Mouse (Mus musculus): Measurements from ENCODE around the gene 4921524J17Rik. TPM values are rescaled to one million over a fixed set of nuclear protein-coding genes. Genes with fewer than 3 reads are reported as not detected.

Gene 4921524J17Rik
- polyA plus RNA-seq, 1 experiment from 2014 or later: 67.0 TPM

GRCm38 (mm10) chr8:85472800-85473199 is 40.2 kb upstream of the 4921524J17Rik start:
- Histone ChIP-seq H3K36me3 (ENCODE audit: control insufficient read depth, insufficient read depth, low read length) (no peaks in the 10 kb centered on the region), H3K9me3 (replicated peaks; ENCODE audit: control insufficient read depth, low read length) (no peaks in the 10 kb centered on the region), H3K4me3 (ENCODE audit: low read depth, low read length) (no peak overlapping the region), H3K4me2 (no peak overlapping the region), H3K4me1 (ENCODE audit: control insufficient read depth, insufficient read depth, low read length) (no peaks in the 10 kb centered on the region), H3K9ac (ENCODE audit: low read depth, low read length) (no peak overlapping the region), H3K27me3 (ENCODE audit: control insufficient read depth, insufficient read depth, low read length) (no peaks in the 10 kb centered on the region), H3K27ac (ENCODE audit: low read depth, low read length) (no peak overlapping the region)
- 69% methylated on average over 6 of the region's 6 CpGs for WGBS (ENCODE audit: insufficient replicate concordance)
- ATAC-seq (replicated peaks; ENCODE audit: insufficient number of reproducible peaks, low FRiP score, low TSS enrichment): no peak

GRCm38 (mm10) chr8:85470753-85471152 is 38.1 kb upstream of the 4921524J17Rik start:
- Histone ChIP-seq H3K9ac (ENCODE audit: low read depth, low read length) (no peak overlapping the region), H3K27ac (ENCODE audit: low read depth, low read length) (no peak overlapping the region), H3K4me1 (ENCODE audit: control insufficient read depth, insufficient read depth, low read length) (no peaks in the 10 kb centered on the region), H3K9me3 (replicated peaks; ENCODE audit: control insufficient read depth, low read length) (no peaks in the 10 kb centered on the region), H3K4me2 (no peak overlapping the region), H3K36me3 (ENCODE audit: control insufficient read depth, insufficient read depth, low read length) (no peaks in the 10 kb centered on the region), H3K4me3 (ENCODE audit: low read depth, low read length) (no peak overlapping the region), H3K27me3 (ENCODE audit: control insufficient read depth, insufficient read depth, low read length) (no peaks in the 10 kb centered on the region)
- no peak for ATAC-seq (replicated peaks; ENCODE audit: insufficient number of reproducible peaks, low FRiP score, low TSS enrichment)
- 77% methylated on average over 8 of the region's 8 CpGs for WGBS (ENCODE audit: insufficient replicate concordance)

GRCm38 (mm10) chr8:85466056-85466455 is 33.4 kb upstream of the 4921524J17Rik start:
- no peak for ATAC-seq (replicated peaks; ENCODE audit: insufficient number of reproducible peaks, low FRiP score, low TSS enrichment)
- Histone ChIP-seq H3K4me3 (ENCODE audit: low read depth, low read length) (no peak overlapping the region), H3K4me2 (no peak overlapping the region), H3K27me3 (ENCODE audit: control insufficient read depth, insufficient read depth, low read length) (no peaks in the 10 kb centered on the region), H3K9me3 (replicated peaks; ENCODE audit: control insufficient read depth, low read length) (no peaks in the 10 kb centered on the region), H3K27ac (ENCODE audit: low read depth, low read length) (no peak overlapping the region), H3K4me1 (ENCODE audit: control insufficient read depth, insufficient read depth, low read length) (no peaks in the 10 kb centered on the region), H3K36me3 (ENCODE audit: control insufficient read depth, insufficient read depth, low read length) (no peaks in the 10 kb centered on the region), H3K9ac (ENCODE audit: low read depth, low read length) (no peak overlapping the region)
- WGBS (ENCODE audit: insufficient replicate concordance): 76% methylated on average over 4 of the region's 4 CpGs

GRCm38 (mm10) chr8:85464316-85464715 is 31.7 kb upstream of the 4921524J17Rik start:
- H3K27ac ChIP-seq (ENCODE audit: low read depth, low read length): no peak overlapping the region
- H3K27me3 ChIP-seq (ENCODE audit: control insufficient read depth, insufficient read depth, low read length): no peaks in the 10 kb centered on the region
- no peak for ATAC-seq (replicated peaks; ENCODE audit: insufficient number of reproducible peaks, low FRiP score, low TSS enrichment)
- H3K4me1 ChIP-seq (ENCODE audit: control insufficient read depth, insufficient read depth, low read length): no peaks in the 10 kb centered on the region
- H3K9me3 ChIP-seq (replicated peaks; ENCODE audit: control insufficient read depth, low read length): no peaks in the 10 kb centered on the region
- no peak overlapping the region for H3K4me3 ChIP-seq (ENCODE audit: low read depth, low read length)
- no peak overlapping the region for H3K4me2 ChIP-seq
- H3K9ac ChIP-seq (ENCODE audit: low read depth, low read length): no peak overlapping the region
- H3K36me3 ChIP-seq (ENCODE audit: control insufficient read depth, insufficient read depth, low read length): no peaks in the 10 kb centered on the region

GRCm38 (mm10) chr8:85462441-85462840 is 29.8 kb upstream of the 4921524J17Rik start:
- H3K27ac ChIP-seq (ENCODE audit: low read depth, low read length): no peak overlapping the region
- no peak for ATAC-seq (replicated peaks; ENCODE audit: insufficient number of reproducible peaks, low FRiP score, low TSS enrichment)
- no peaks in the 10 kb centered on the region for H3K27me3 ChIP-seq (ENCODE audit: control insufficient read depth, insufficient read depth, low read length)
- no peak overlapping the region for H3K9ac ChIP-seq (ENCODE audit: low read depth, low read length)
- H3K9me3 ChIP-seq (replicated peaks; ENCODE audit: control insufficient read depth, low read length): no peaks in the 10 kb centered on the region
- H3K4me1 ChIP-seq (ENCODE audit: control insufficient read depth, insufficient read depth, low read length): no peaks in the 10 kb centered on the region
- H3K36me3 ChIP-seq (ENCODE audit: control insufficient read depth, insufficient read depth, low read length): no peaks in the 10 kb centered on the region
- H3K4me3 ChIP-seq (ENCODE audit: low read depth, low read length): no peak overlapping the region
- no peak overlapping the region for H3K4me2 ChIP-seq
- 100% methylated on average over 1 of the region's 1 CpGs for WGBS (ENCODE audit: insufficient replicate concordance)

- ATAC-seq (replicated peaks; ENCODE audit: insufficient number of reproducible peaks, low FRiP score, low TSS enrichment): no peak
- no peaks in the 10 kb centered on the region for H3K4me1 ChIP-seq (ENCODE audit: control insufficient read depth, insufficient read depth, low read length)
- H3K36me3 ChIP-seq (ENCODE audit: control insufficient read depth, insufficient read depth, low read length): no peaks in the 10 kb centered on the region
- no peak overlapping the region for H3K4me2 ChIP-seq
- H3K9me3 ChIP-seq (replicated peaks; ENCODE audit: control insufficient read depth, low read length): no peaks in the 10 kb centered on the region
- H3K9ac ChIP-seq (ENCODE audit: low read depth, low read length): no peak overlapping the region
- H3K27me3 ChIP-seq (ENCODE audit: control insufficient read depth, insufficient read depth, low read length): no peaks in the 10 kb centered on the region
- 62% methylated on average over 3 of the region's 3 CpGs for WGBS (ENCODE audit: insufficient replicate concordance)
- no peak overlapping the region for H3K27ac ChIP-seq (ENCODE audit: low read depth, low read length)
- H3K4me3 ChIP-seq (ENCODE audit: low read depth, low read length): no peak overlapping the region
Measured at GRCm38 (mm10) chr8:85461377-85461776, 28.7 kb upstream of the 4921524J17Rik start.

- no peak overlapping the region for H3K4me3 ChIP-seq (ENCODE audit: low read depth, low read length)
- no peaks in the 10 kb centered on the region for H3K9me3 ChIP-seq (replicated peaks; ENCODE audit: control insufficient read depth, low read length)
- no peaks in the 10 kb centered on the region for H3K4me1 ChIP-seq (ENCODE audit: control insufficient read depth, insufficient read depth, low read length)
- no peaks in the 10 kb centered on the region for H3K27me3 ChIP-seq (ENCODE audit: control insufficient read depth, insufficient read depth, low read length)
- H3K27ac ChIP-seq (ENCODE audit: low read depth, low read length): no peak overlapping the region
- no peak for ATAC-seq (replicated peaks; ENCODE audit: insufficient number of reproducible peaks, low FRiP score, low TSS enrichment)
- 29% methylated on average over 5 of the region's 5 CpGs for WGBS (ENCODE audit: insufficient replicate concordance)
- no peaks in the 10 kb centered on the region for H3K36me3 ChIP-seq (ENCODE audit: control insufficient read depth, insufficient read depth, low read length)
- H3K9ac ChIP-seq (ENCODE audit: low read depth, low read length): no peak overlapping the region
- no peak overlapping the region for H3K4me2 ChIP-seq
Measured at GRCm38 (mm10) chr8:85460804-85461203, 28.2 kb upstream of the 4921524J17Rik start.

GRCm38 (mm10) chr8:85459582-85459981 is 26.9 kb upstream of the 4921524J17Rik start:
- no peak for ATAC-seq (replicated peaks; ENCODE audit: insufficient number of reproducible peaks, low FRiP score, low TSS enrichment)
- Histone ChIP-seq H3K27ac (ENCODE audit: low read depth, low read length) (no peak overlapping the region), H3K4me3 (ENCODE audit: low read depth, low read length) (no peak overlapping the region), H3K4me2 (no peak overlapping the region), H3K4me1 (ENCODE audit: control insufficient read depth, insufficient read depth, low read length) (no peaks in the 10 kb centered on the region), H3K9me3 (replicated peaks; ENCODE audit: control insufficient read depth, low read length) (no peaks in the 10 kb centered on the region), H3K36me3 (ENCODE audit: control insufficient read depth, insufficient read depth, low read length) (no peaks in the 10 kb centered on the region), H3K27me3 (ENCODE audit: control insufficient read depth, insufficient read depth, low read length) (no peaks in the 10 kb centered on the region), H3K9ac (ENCODE audit: low read depth, low read length) (no peak overlapping the region)
- WGBS (ENCODE audit: insufficient replicate concordance): 68% methylated on average over 3 of the region's 3 CpGs

- no peak overlapping the region for H3K9ac ChIP-seq (ENCODE audit: low read depth, low read length)
- H3K9me3 ChIP-seq (replicated peaks; ENCODE audit: control insufficient read depth, low read length): no peaks in the 10 kb centered on the region
- H3K4me2 ChIP-seq: no peak overlapping the region
- no peaks in the 10 kb centered on the region for H3K27me3 ChIP-seq (ENCODE audit: control insufficient read depth, insufficient read depth, low read length)
- no peak for ATAC-seq (replicated peaks; ENCODE audit: insufficient number of reproducible peaks, low FRiP score, low TSS enrichment)
- WGBS (ENCODE audit: insufficient replicate concordance): 11% methylated on average over 14 of the region's 14 CpGs
- H3K36me3 ChIP-seq (ENCODE audit: control insufficient read depth, insufficient read depth, low read length): no peaks in the 10 kb centered on the region
- no peak overlapping the region for H3K4me3 ChIP-seq (ENCODE audit: low read depth, low read length)
- peaks cover 4% of the 10 kb centered on the region; the same call in 1 of the 2 replicates for H3K4me1 ChIP-seq (ENCODE audit: control insufficient read depth, insufficient read depth, low read length)
- H3K27ac ChIP-seq (ENCODE audit: low read depth, low read length): no peak overlapping the region
Measured at GRCm38 (mm10) chr8:85456536-85456935, 23.9 kb upstream of the 4921524J17Rik start.
